Mouse (Mus musculus) liver, embryonic 11.5 days (tissue): ENCODE measurements at regions not wholly inside any gene's neighbourhood (a gene's known extent, or its start where the extent isn't known, plus 50 kb on each side); places are given as distances from the start of the nearest gene placed in this dataset.
A peak's percentile ranks its signal among the peaks of the same experiment; 100 is the strongest.

ENCODE experiments used
- ATAC-seq: fragments of 200-750 bp; cut with Nextera tagmentation; replicated peaks from 2 replicates; pipeline ENCODE4 v1.8.0; 2017; ENCODE audit warnings: moderate number of reproducible peaks, mild to moderate bottlenecking, moderate TSS enrichment, moderate library complexity; ENCODE audit not compliant: low FRiP score
- DNase-seq: peaks from one replicate; pipeline ENCODE4 v3.0.0-alpha.2; 2017; ENCODE audit warnings: low spot score
- H3K27ac ChIP-seq: fragments of 300-500 bp; sonication (generic); 2 replicates; pipeline ENCODE4 v1.5.1; 2014; ENCODE audit warnings: mild to moderate bottlenecking, low read depth, low read length, control low read depth
- H3K27me3 ChIP-seq: fragments of 300-500 bp; sonication (generic); replicated peaks from 2 replicates; pipeline ENCODE4 v1.6.1; 2014; ENCODE audit warnings: low read length, mixed read lengths; ENCODE audit not compliant: control insufficient read depth, insufficient read depth
- H3K36me3 ChIP-seq: fragments of 300-500 bp; sonication (generic); 2 replicates; pipeline ENCODE4 v1.6.1; 2014; ENCODE audit warnings: mild to moderate bottlenecking, low read length, moderate library complexity, mixed read lengths; ENCODE audit not compliant: control insufficient read depth, insufficient read depth
- H3K4me1 ChIP-seq: fragments of 300-500 bp; sonication (generic); replicated peaks from 2 replicates; pipeline ENCODE4 v1.6.1; 2014; ENCODE audit warnings: low read length, mixed read lengths; ENCODE audit not compliant: control insufficient read depth, insufficient read depth
- H3K4me2 ChIP-seq: fragments of 300-500 bp; sonication (generic); 2 replicates; pipeline ENCODE4 v1.6.1; 2014; ENCODE audit warnings: mild to moderate bottlenecking, control low read depth, moderate library complexity
- H3K4me3 ChIP-seq: fragments of 300-500 bp; sonication (generic); 2 replicates; pipeline ENCODE4 v1.5.1; 2014; ENCODE audit warnings: low read depth, low read length, control low read depth
- H3K9ac ChIP-seq: fragments of 300-500 bp; sonication (generic); 2 replicates; pipeline ENCODE4 v1.6.1; 2014; ENCODE audit warnings: low read depth, low read length, control low read depth
- H3K9me3 ChIP-seq: fragments of 300-500 bp; sonication (generic); 2 replicates; pipeline ENCODE4 v1.6.1; 2016; ENCODE audit warnings: low read length, inconsistent platforms, mixed read lengths; ENCODE audit not compliant: control insufficient read depth
- WGBS: fragments of 180-500 bp; shearing (Covaris S2); extraction: QIAGEN DNeasy Blood & Tissue Kit; methylation state at CpG from one replicate; pipeline ENCODE4 v1.1.7; 2014; 5-methylcytosine and 5-hydroxymethylcytosine counted together

- Histone ChIP-seq H3K9me3 (no peaks in the 10 kb centered on the region), H3K9ac (no peak overlapping the region), H3K4me1 (no peaks in the 10 kb centered on the region), H3K27ac (no peak overlapping the region), H3K4me3 (no peak overlapping the region), H3K4me2 (no peak overlapping the region), H3K27me3 (no peaks in the 10 kb centered on the region), H3K36me3 (no peaks in the 10 kb centered on the region)
- WGBS, result 84% methylated on average over 3 of the region's 3 CpGs
- DNase-seq (no peak), ATAC-seq (no peak)
These were observed 70.0 kb downstream of the 1190002N15Rik start for GRCm38 (mm10) chr9:94467846-94468245.

GRCm38 (mm10) chr9:94456085-94456531 is 81.8 kb downstream of the 1190002N15Rik start:
- no peaks in the 10 kb centered on the region for H3K36me3 ChIP-seq
- H3K27ac ChIP-seq, result peak overlapping the region; percentile 26
- no peaks in the 10 kb centered on the region for H3K4me1 ChIP-seq
- H3K4me3 ChIP-seq, result no peak overlapping the region
- H3K4me2 ChIP-seq, result no peak overlapping the region
- no peaks in the 10 kb centered on the region for H3K9me3 ChIP-seq
- 58% methylated on average over 6 of the region's 6 CpGs for WGBS
- no peaks in the 10 kb centered on the region for H3K27me3 ChIP-seq
- no peak overlapping the region for H3K9ac ChIP-seq
- DNase-seq (no peak), ATAC-seq (peak; percentile 71)

DNA sequence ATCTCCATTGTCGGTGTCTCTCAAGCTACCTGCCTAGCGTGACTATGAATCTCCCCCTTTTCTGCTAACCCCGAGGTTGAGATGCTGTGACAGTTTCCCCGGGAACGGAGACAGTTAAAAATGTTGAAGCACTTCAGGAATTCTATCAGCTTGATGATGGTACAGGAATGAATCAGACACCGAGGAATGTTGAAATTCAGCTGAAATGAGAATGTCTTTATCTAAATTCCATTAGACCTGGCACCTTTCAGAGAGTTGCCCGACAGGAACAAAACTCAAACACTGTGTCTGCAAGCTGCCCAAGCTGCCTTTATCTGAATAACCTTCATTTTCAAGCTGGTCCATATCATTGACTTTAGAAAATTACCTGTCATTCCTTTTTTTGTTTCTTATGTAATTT is 82.4 kb downstream of the 1190002N15Rik start:
- no peaks in the 10 kb centered on the region for H3K4me1 ChIP-seq
- no peaks in the 10 kb centered on the region for H3K36me3 ChIP-seq
- no peak overlapping the region for H3K4me2 ChIP-seq
- no peak for ATAC-seq
- no peak overlapping the region for H3K9ac ChIP-seq
- H3K9me3 ChIP-seq, result no peaks in the 10 kb centered on the region
- 67% methylated on average over 7 of the region's 7 CpGs for WGBS
- no peak overlapping the region for H3K4me3 ChIP-seq
- DNase-seq, result no peak
- no peak overlapping the region for H3K27ac ChIP-seq
- H3K27me3 ChIP-seq, result no peaks in the 10 kb centered on the region

- no peaks in the 10 kb centered on the region for H3K9me3 ChIP-seq
- DNase-seq (no peak), ATAC-seq (no peak)
- no peak overlapping the region for H3K4me3 ChIP-seq
- H3K4me2 ChIP-seq, result no peak overlapping the region
- H3K4me1 ChIP-seq, result no peaks in the 10 kb centered on the region
- no peaks in the 10 kb centered on the region for H3K36me3 ChIP-seq
- H3K27ac ChIP-seq, result no peak overlapping the region
- 79% methylated on average over 8 of the region's 8 CpGs for WGBS
- no peaks in the 10 kb centered on the region for H3K27me3 ChIP-seq
- no peak overlapping the region for H3K9ac ChIP-seq
These were observed 88.0 kb downstream of the 1190002N15Rik start for GRCm38 (mm10) chr9:94449911-94450310.

DNA sequence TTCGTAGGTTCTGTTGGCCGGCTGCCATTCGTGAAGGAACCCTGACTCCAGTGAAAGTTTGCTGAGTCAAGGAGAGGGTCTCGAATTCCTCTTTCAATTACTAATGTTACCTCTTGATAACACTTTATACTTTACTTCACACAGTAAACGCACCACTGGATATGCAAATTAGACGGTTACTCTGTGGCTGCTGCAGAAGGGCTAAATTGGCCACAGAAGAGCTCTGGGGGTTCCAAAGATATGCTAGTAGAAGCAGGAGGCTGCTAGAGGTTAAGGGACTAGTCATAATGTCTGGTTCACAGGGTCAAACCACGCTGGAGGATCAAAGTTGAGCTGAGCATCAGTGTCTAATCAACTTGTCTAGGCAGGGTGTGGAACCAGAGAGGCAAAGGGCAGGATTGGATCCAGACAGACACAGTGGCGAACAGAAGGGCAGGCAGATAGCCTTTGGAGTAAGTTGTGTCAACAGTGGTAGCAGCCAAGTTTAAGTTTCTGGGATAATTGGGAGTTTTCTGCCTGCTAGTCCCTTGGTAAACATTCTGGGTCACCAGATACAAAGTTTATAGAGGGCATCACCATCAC is 91.6 kb downstream of the 1190002N15Rik start:
- no peak overlapping the region for H3K9ac ChIP-seq
- H3K36me3 ChIP-seq, result no peaks in the 10 kb centered on the region
- H3K4me3 ChIP-seq, result no peak overlapping the region
- H3K27me3 ChIP-seq, result no peaks in the 10 kb centered on the region
- H3K9me3 ChIP-seq, result no peaks in the 10 kb centered on the region
- DNase-seq (no peak), ATAC-seq (peak; percentile 53; the same call in 1 of the 2 replicates)
- no peak overlapping the region for H3K27ac ChIP-seq
- H3K4me2 ChIP-seq, result no peak overlapping the region
- no peaks in the 10 kb centered on the region for H3K4me1 ChIP-seq
- 68% methylated on average over 8 of the region's 8 CpGs for WGBS

DNA sequence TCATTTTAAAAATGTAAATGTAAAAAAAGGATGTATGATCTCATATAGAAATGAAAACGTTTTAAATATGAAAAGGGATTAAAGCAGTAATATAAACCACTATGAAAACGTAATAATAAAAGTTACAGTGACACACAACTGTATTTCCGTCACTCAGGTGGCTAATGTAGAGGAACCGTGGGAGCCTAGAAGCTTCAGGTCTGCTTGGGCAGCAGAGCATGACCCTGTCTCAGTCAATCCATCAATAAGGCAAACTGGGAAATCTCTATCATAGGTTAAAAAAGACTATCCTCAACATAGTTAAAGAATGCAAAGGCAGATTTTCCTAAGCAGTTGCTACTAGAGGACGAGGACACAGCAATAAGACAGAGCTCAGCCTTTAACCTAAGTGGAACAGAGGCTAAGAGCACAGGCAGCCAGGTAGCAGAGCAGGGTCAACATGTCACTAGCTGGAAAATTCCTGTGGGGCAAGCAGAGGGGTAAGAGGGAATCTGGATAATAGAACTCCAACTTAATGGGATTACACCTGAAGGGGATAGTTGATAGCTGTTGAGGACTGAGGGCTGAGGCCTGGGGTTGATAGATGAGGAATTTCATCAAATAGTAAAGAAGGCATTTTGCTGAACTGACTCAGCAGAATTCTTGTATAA is 93.6 kb downstream of the 1190002N15Rik start:
- no peak overlapping the region for H3K9ac ChIP-seq
- ATAC-seq, result no peak
- no peaks in the 10 kb centered on the region for H3K27me3 ChIP-seq
- no peaks in the 10 kb centered on the region for H3K4me1 ChIP-seq
- no peak overlapping the region for H3K4me3 ChIP-seq
- no peaks in the 10 kb centered on the region for H3K9me3 ChIP-seq
- H3K36me3 ChIP-seq, result no peaks in the 10 kb centered on the region
- no peak overlapping the region for H3K27ac ChIP-seq
- 73% methylated on average over 5 of the region's 5 CpGs for WGBS
- DNase-seq, result no peak
- no peak overlapping the region for H3K4me2 ChIP-seq

DNA sequence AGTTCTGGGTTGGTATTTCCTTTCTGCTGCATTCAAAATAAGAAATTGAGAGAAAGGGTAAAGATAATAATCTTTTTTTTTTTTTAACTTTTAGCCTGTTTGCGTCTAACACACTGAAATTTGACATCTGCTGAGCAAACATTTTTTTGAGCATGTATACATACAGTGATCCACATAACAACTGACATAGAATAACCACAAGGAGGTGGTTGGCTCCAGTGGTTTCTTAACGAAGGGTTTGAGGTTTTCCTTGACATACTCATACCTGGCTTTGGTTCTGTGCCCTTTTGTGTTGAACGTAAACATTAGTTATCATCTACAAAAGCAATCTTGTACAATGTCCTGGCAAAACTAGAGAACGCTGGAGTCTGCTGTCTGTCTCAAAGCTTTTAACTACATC is 96.5 kb downstream of the 1190002N15Rik start:
- Histone ChIP-seq H3K4me3 (no peak overlapping the region), H3K36me3 (no peaks in the 10 kb centered on the region), H3K4me1 (no peaks in the 10 kb centered on the region), H3K4me2 (no peak overlapping the region), H3K27ac (no peak overlapping the region), H3K27me3 (no peaks in the 10 kb centered on the region), H3K9me3 (no peaks in the 10 kb centered on the region), H3K9ac (no peak overlapping the region)
- WGBS, result 68% methylated on average over 4 of the region's 4 CpGs
- no peak for ATAC-seq
- no peak for DNase-seq

- Histone ChIP-seq H3K9ac (no peak overlapping the region), H3K36me3 (no peaks in the 10 kb centered on the region), H3K9me3 (no peaks in the 10 kb centered on the region), H3K4me2 (no peak overlapping the region), H3K4me3 (no peak overlapping the region), H3K27me3 (no peaks in the 10 kb centered on the region), H3K4me1 (no peaks in the 10 kb centered on the region), H3K27ac (no peak overlapping the region)
- DNase-seq (no peak), ATAC-seq (no peak)
These were observed 104.4 kb downstream of the 1190002N15Rik start for GRCm38 (mm10) chr9:94433468-94433867.

DNA sequence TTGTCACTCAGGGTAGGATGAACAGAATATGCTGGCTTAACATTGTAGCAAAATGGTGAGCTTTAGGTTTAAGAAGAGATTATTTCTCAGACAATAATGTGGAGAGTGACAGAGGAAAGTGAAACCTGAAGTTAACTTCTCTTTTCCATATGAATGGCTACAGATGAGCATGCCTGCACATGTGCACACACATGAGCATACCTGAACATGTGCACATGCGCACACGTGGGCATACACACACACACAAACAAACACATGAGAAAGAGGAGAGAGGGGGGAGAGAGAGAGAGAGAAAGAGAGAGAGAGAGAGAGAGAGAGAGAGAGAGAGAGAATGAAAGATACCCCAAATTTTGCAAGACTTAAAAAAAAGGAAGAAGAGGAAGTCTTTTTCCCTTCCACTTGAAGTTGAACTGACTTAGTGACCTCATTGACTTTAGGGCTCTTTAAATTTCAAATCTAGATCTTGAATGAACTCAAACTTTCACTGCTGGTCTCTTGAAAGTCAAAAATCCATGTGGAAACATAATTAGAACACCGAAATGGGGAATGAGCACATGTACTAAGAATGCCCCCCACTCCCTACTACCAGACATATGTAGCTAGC is 105.6 kb downstream of the 1190002N15Rik start:
- Histone ChIP-seq H3K4me3 (no peak overlapping the region), H3K27me3 (no peaks in the 10 kb centered on the region), H3K4me1 (no peaks in the 10 kb centered on the region), H3K36me3 (no peaks in the 10 kb centered on the region), H3K9me3 (no peaks in the 10 kb centered on the region), H3K27ac (no peak overlapping the region), H3K4me2 (no peak overlapping the region), H3K9ac (no peak overlapping the region)
- no peak for ATAC-seq
- no peak for DNase-seq
- 85% methylated on average over 3 of the region's 3 CpGs for WGBS
